Mouse (Mus musculus) MEL (cell line): ENCODE measurements around the gene Stk26. TPM values are rescaled to one million over a fixed set of nuclear protein-coding genes. Genes with fewer than 3 reads are reported as not detected.

Experiments
- DNase-seq: peaks from one replicate; pipeline ENCODE4 v3.0.0; 2011; ENCODE audit warnings: low read depth, low spot score
- H3K27ac ChIP-seq: 2 replicates; pipeline ENCODE4 v1.5.1; 2012; ENCODE audit warnings: low read depth, mild to moderate bottlenecking, control low read depth, low read length, moderate library complexity; ENCODE audit not compliant: control insufficient read depth
- H3K27me3 ChIP-seq, 2 experiments: fragments of 150-350 bp in 1 of 2; sonication (generic) in 1 of 2; 2 replicates each; pipeline ENCODE4 v1.6.1; 2012; ENCODE audit warnings: low read length in 2 of 2, mild to moderate bottlenecking in 2 of 2, improper control_type of control experiment in 1 of 2, moderate library complexity in 1 of 2; ENCODE audit not compliant: insufficient read depth in 2 of 2, control insufficient read depth in 1 of 2
- H3K36me3 ChIP-seq, 2 experiments: 2 replicates each; pipeline ENCODE4 v1.6.1; 2012 to 2014; ENCODE audit warnings: low read length in 2 of 2, improper control_type of control experiment in 1 of 2, inconsistent platforms in 1 of 2, mild to moderate bottlenecking in 1 of 2; ENCODE audit not compliant: insufficient read depth in 2 of 2, control insufficient read depth in 1 of 2
- H3K4me1 ChIP-seq, 2 experiments: fragments of 150-350 bp in 1 of 2; sonication (generic) in 1 of 2; 2 replicates each; pipeline ENCODE4 v1.6.1; 2012; ENCODE audit warnings: low read length in 2 of 2, improper control_type of control experiment in 1 of 2, mild to moderate bottlenecking in 1 of 2; ENCODE audit not compliant: insufficient read depth in 2 of 2, control insufficient read depth in 1 of 2
- H3K4me3 ChIP-seq, 2 experiments: fragments of 150-350 bp in 1 of 2; sonication (generic) in 1 of 2; 2 replicates each; pipeline ENCODE4 v1.5.1; 2012; ENCODE audit warnings: low read depth in 2 of 2, low read length in 2 of 2, mild to moderate bottlenecking in 2 of 2, moderate library complexity in 2 of 2, control low read depth in 1 of 2, improper control_type of control experiment in 1 of 2; ENCODE audit not compliant: control insufficient read depth in 1 of 2, insufficient read depth in 1 of 2
- H3K79me2 ChIP-seq: 2 replicates; pipeline ENCODE4 v1.6.1; 2012; ENCODE audit warnings: mild to moderate bottlenecking, low read length, moderate library complexity; ENCODE audit not compliant: control insufficient read depth, poor library complexity, insufficient read depth
- H3K9ac ChIP-seq: 2 replicates; pipeline ENCODE4 v1.6.1; 2012; ENCODE audit warnings: low read depth, mild to moderate bottlenecking, control low read depth, low read length, moderate library complexity; ENCODE audit not compliant: control insufficient read depth, poor library complexity, severe bottlenecking
- H3K9me3 ChIP-seq: fragments of 150-350 bp; sonication (generic); replicated peaks from 2 replicates; pipeline ENCODE4 v1.6.1; 2012; ENCODE audit warnings: mild to moderate bottlenecking, low read length, improper control_type of control experiment, moderate library complexity; ENCODE audit not compliant: insufficient read depth
- CHD2 ChIP-seq: IDR thresholded peaks from 2 replicates; pipeline ENCODE4 v1.6.1; 2011; ENCODE audit warnings: low read length, improper control_type of control experiment
- EP300 ChIP-seq, 2 experiments: IDR thresholded peaks; 2 replicates each; pipeline ENCODE4 v1.6.1; 2011; ENCODE audit warnings: improper control_type of control experiment in 2 of 2, low read length in 2 of 2, low read depth in 1 of 2, mild to moderate bottlenecking in 1 of 2
- GABPA ChIP-seq: IDR thresholded peaks from 2 replicates; pipeline ENCODE4 v1.6.1; 2012; ENCODE audit warnings: low read depth, mild to moderate bottlenecking, inconsistent platforms, low read length, improper control_type of control experiment, moderate library complexity
- GATA1 ChIP-seq: IDR thresholded peaks from 2 replicates; pipeline ENCODE4 v1.6.1; 2011; ENCODE audit warnings: low read depth, low read length, improper control_type of control experiment
- HCFC1 ChIP-seq: IDR thresholded peaks from 2 replicates; pipeline ENCODE4 v1.6.1; 2012; ENCODE audit warnings: low read depth, mild to moderate bottlenecking, inconsistent platforms, low read length, improper control_type of control experiment, moderate library complexity
- KAT2A ChIP-seq: conservative IDR thresholded peaks from 2 replicates; pipeline ENCODE4 v1.6.1; 2012; ENCODE audit warnings: low read depth, low read length, improper control_type of control experiment, inconsistent platforms
- MAX ChIP-seq: IDR thresholded peaks from 2 replicates; pipeline ENCODE4 v1.6.1; 2011; ENCODE audit warnings: low read length, improper control_type of control experiment
- MAZ ChIP-seq: IDR thresholded peaks from 2 replicates; pipeline ENCODE4 v1.6.1; 2012; ENCODE audit warnings: low read depth, mild to moderate bottlenecking, inconsistent platforms, low read length, improper control_type of control experiment
- MEF2A ChIP-seq: IDR thresholded peaks from 2 replicates; pipeline ENCODE4 v1.6.1; 2014; ENCODE audit warnings: low read depth, mild to moderate bottlenecking, inconsistent platforms, low read length, improper control_type of control experiment; ENCODE audit not compliant: poor library complexity, insufficient replicate concordance, severe bottlenecking; ENCODE audit errors: extremely low read depth
- MYB ChIP-seq: IDR thresholded peaks from 2 replicates; pipeline ENCODE4 v1.6.1; 2011; ENCODE audit warnings: mild to moderate bottlenecking, low read depth, low read length, improper control_type of control experiment
- MYC ChIP-seq: IDR thresholded peaks from 2 replicates; pipeline ENCODE4 v1.6.1; 2011; ENCODE audit warnings: low read depth, mild to moderate bottlenecking, low read length, improper control_type of control experiment, moderate library complexity
- NELFE ChIP-seq: IDR thresholded peaks from 2 replicates; pipeline ENCODE4 v1.6.1; 2011; ENCODE audit warnings: low read depth, low read length, improper control_type of control experiment
- POLR2AphosphoS2 ChIP-seq: IDR thresholded peaks from 2 replicates; pipeline ENCODE4 v1.6.1; 2011; ENCODE audit warnings: low read length, improper control_type of control experiment
- RCOR1 ChIP-seq: IDR thresholded peaks from 2 replicates; pipeline ENCODE4 v1.6.1; 2012; ENCODE audit warnings: low read depth, mild to moderate bottlenecking, inconsistent platforms, low read length, improper control_type of control experiment
- SIN3A ChIP-seq: IDR thresholded peaks from 2 replicates; pipeline ENCODE4 v1.6.1; 2012; ENCODE audit warnings: low read length, improper control_type of control experiment, inconsistent platforms
- SMC3 ChIP-seq: IDR thresholded peaks from 2 replicates; pipeline ENCODE4 v1.6.1; 2011; ENCODE audit warnings: low read depth, low read length, improper control_type of control experiment
- TAL1 ChIP-seq: IDR thresholded peaks from 2 replicates; pipeline ENCODE4 v1.6.1; 2012; ENCODE audit warnings: mild to moderate bottlenecking, inconsistent platforms, low read length, moderate library complexity, mixed read lengths
- TBP ChIP-seq: IDR thresholded peaks from 2 replicates; pipeline ENCODE4 v1.8.0; 2011; ENCODE audit warnings: low read depth, low read length, improper control_type of control experiment
- TCF12 ChIP-seq: IDR thresholded peaks from 2 replicates; pipeline ENCODE4 v1.6.1; 2014; ENCODE audit warnings: low read depth, mild to moderate bottlenecking, inconsistent platforms, low read length, improper control_type of control experiment, moderate library complexity
- USF2 ChIP-seq, 2 experiments: IDR thresholded peaks; 2 replicates each; pipeline ENCODE4 v1.6.1; 2011 to 2012; ENCODE audit warnings: improper control_type of control experiment in 2 of 2, low read length in 2 of 2, borderline replicate concordance in 1 of 2, inconsistent platforms in 1 of 2, low read depth in 1 of 2, mild to moderate bottlenecking in 1 of 2; ENCODE audit not compliant: insufficient read depth in 1 of 2
- ZC3H11A ChIP-seq: IDR thresholded peaks from 2 replicates; pipeline ENCODE4 v1.6.1; 2012; ENCODE audit warnings: low read depth, mild to moderate bottlenecking, inconsistent platforms, low read length, improper control_type of control experiment
- ZKSCAN1 ChIP-seq: IDR thresholded peaks from 2 replicates; pipeline ENCODE4 v1.6.1; 2012; ENCODE audit warnings: low read depth, mild to moderate bottlenecking, inconsistent platforms, low read length, improper control_type of control experiment, moderate library complexity
- polyA plus RNA-seq, 2 experiments: library from polyadenylated mRNA; stranded (reverse) in 1 of 2; unstranded in 1 of 2; fragments of >175 nt in 1 of 2; fragments of >200 nt in 1 of 2; gene quantifications; 2 replicates each; pipeline versions ENCODE4 v1.2.1 to v1.2.4; 2012; ENCODE audit warnings: low replicate concordance in 2 of 2, low read depth in 1 of 2; ENCODE audit not compliant: insufficient read length in 2 of 2, insufficient read depth in 1 of 2, missing spikeins in 1 of 2
- total RNA-seq: library from RNA; depleted of rRNA; stranded (reverse); fragments of 300-350 nt; gene quantifications from 2 replicates; pipeline ENCODE4 v1.2.3, GENCODE M21; 2012

The Stk26 gene
- total and polyA plus RNA-seq, 3 experiments = 8.7 to 10.6 TPM; not detected in 1

- Histone ChIP-seq H3K9me3 (no peaks in the 10 kb centered on the region), H3K27ac (no peak overlapping the region)
- TF ChIP-seq TAL1 (no peak), POLR2AphosphoS2 (no peak), TBP (no peak), GABPA (no peak), SIN3A (no peak), MEF2A (no peak), USF2 (IDR thresholded peaks at IDR 0.05; ENCODE audit: borderline replicate concordance in 1 of 2, insufficient read depth in 1 of 2, low read depth in 1 of 2, low read length in 2 of 2) (no peak), CHD2 (no peak), MAX (no peak), RCOR1 (no peak), EP300 (IDR thresholded peaks at IDR 0.05; ENCODE audit: low read depth in 1 of 2, low read length in 2 of 2) (no peak), ZKSCAN1 (no peak), HCFC1 (no peak)
- TF ChIP-seq, all 39 proteins: peak for 0
- no peak overlapping the region for H3K4me3 ChIP-seq
- no peaks in the 10 kb centered on the region for H3K36me3 ChIP-seq
- H3K79me2 ChIP-seq = no peaks in the 10 kb centered on the region
- no peaks in the 10 kb centered on the region for H3K4me1 ChIP-seq
- no peak overlapping the region for H3K9ac ChIP-seq
- no peaks in the 10 kb centered on the region for H3K27me3 ChIP-seq
- no peak for DNase-seq
These were observed 17.0 kb upstream of the Stk26 start for GRCm38 (mm10) chrX:50823856-50824255.

GRCm38 (mm10) chrX:50835592-50835991 is 5.3 kb upstream of the Stk26 start:
- H3K27ac ChIP-seq = no peak overlapping the region; the same call in 1 of the 2 replicates

GRCm38 (mm10) chrX:50836029-50836691 is 4.7 kb upstream of the Stk26 start:
- DNase-seq = no peak
- Histone ChIP-seq H3K9ac (no peak overlapping the region), H3K79me2 (no peaks in the 10 kb centered on the region), H3K9me3 (no peaks in the 10 kb centered on the region), H3K4me1 (no peaks in the 10 kb centered on the region; a peak in 1 of 4 replicates), H3K36me3 (peaks cover 0 to 3% of the 10 kb centered on the region in 2 experiments; a peak in 1 of 4 replicates), H3K27ac (no peak overlapping the region; the same call in 1 of the 2 replicates), H3K4me3 (no peak overlapping the region), H3K27me3 (no peaks in the 10 kb centered on the region)
- TF ChIP-seq SMC3 (no peak), HCFC1 (no peak), MYC (no peak), ZC3H11A (no peak), MAZ (no peak), TCF12 (no peak), NELFE (no peak), KAT2A (no peak)

More at GRCm38 (mm10) chrX:50835592-50835991, 5.3 kb upstream of the Stk26 start:
- H3K27me3 ChIP-seq = no peaks in the 10 kb centered on the region
- no peak overlapping the region for H3K9ac ChIP-seq
- H3K36me3 ChIP-seq = peaks cover 0 to 3% of the 10 kb centered on the region in 2 experiments; a peak in 1 of 4 replicates
- H3K4me1 ChIP-seq = no peaks in the 10 kb centered on the region; a peak in 1 of 4 replicates
- H3K79me2 ChIP-seq = no peaks in the 10 kb centered on the region
- DNase-seq = peak; percentile 35
- TF ChIP-seq MYB (0 out of 2 replicates have a peak, but pooled peaks have one; percentile 44), GATA1 (no peak)
- no peak overlapping the region for H3K4me3 ChIP-seq
- H3K9me3 ChIP-seq = no peaks in the 10 kb centered on the region
